Mouse (Mus musculus) left cerebral cortex, postnatal 4 days (tissue): ENCODE data around the gene Lag3. TPM values are rescaled to one million over a fixed set of nuclear protein-coding genes. Genes with fewer than 3 reads are reported as not detected.

ENCODE experiments used
- DNase-seq: peaks from one replicate; pipeline ENCODE4 v3.0.0-alpha.2; 2022
- intact Hi-C: fragments of 180-260 bp; cut with DNase I; formaldehyde crosslinking; loops from one replicate; pipeline ENCODE4 v1.15.1; 2025
- total RNA-seq, 2 experiments: library from RNA; stranded (reverse); gene quantifications; 2 replicates each; pipeline ENCODE4 v1.2.3; 2021

Gene Lag3
- total RNA-seq, 2 experiments from 2014 or later = 1.7 to 2.3 TPM

DNA sequence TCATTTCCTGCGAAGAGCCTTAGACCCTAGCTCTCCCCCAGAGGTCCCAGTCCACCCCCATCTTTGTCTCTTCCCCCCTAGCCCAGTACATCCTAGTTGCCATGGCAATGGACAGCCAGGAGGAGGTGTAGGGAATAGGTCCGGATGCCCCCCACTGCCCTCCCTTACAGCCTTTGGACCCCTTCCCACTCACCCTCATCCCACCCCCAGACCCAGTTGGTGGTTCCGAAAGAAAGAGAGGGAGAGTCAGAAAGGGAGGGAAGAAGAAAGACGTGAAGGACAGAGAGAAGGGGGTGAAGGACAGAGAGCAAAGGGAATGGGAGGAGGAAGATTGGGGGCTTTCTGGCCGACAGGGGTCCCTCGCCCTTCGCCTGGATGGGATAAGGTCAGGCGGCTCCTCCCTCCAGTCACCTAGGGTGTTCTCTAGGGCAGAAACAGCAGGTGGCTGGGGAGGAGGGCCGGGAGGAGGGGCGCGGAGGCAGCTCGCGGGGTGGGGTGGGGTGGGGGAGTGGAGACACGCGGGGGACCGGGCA, 48.3 kb downstream of the Lag3 start:
- DNase-seq = peak; percentile 36
- intact Hi-C loops = loop anchor here (5.0 kb wide), 2 partner anchors 39 to 69 kb away; partner anchors contain the start of gene Mlf2

DNA sequence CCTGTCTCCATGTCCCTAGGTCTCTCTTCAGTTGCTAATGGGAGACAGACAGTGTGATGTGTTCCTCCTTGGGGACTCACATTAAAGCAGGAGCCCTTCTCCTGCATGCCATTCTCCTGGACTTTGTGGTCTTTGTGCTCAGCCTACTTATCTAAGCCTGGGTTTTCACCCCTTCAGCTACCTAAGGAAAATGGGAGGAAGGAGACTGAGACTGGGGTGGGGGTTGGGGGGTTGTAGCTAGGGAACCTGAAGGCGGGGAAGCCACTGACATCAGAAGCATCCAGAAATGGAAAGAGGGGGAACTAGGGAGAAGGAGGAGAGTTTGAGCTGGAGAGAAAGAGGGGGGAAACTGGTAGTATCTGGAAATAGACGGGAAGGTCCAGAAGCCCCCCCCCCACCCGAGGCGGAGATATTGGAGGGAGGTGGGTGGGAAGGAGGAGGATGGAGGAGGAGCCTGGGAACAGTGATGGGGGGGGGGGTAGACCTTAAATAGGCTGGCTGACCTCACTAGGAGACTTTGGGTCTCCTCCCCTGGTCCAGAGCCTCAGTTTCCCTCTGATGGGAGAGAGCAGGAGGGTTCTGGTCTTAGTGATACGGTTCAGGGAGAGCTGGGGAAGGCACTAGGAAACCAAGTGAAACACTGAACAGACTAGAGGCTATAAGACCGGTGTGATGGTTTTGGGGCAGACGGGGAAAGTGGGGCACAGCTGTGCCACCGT, 48.9 kb downstream of the Lag3 start:
- intact Hi-C loops = loop anchor here (5.0 kb wide), 2 partner anchors 40 to 70 kb away; partner anchors contain the start of gene Mlf2
- DNase-seq = no peak

DNA sequence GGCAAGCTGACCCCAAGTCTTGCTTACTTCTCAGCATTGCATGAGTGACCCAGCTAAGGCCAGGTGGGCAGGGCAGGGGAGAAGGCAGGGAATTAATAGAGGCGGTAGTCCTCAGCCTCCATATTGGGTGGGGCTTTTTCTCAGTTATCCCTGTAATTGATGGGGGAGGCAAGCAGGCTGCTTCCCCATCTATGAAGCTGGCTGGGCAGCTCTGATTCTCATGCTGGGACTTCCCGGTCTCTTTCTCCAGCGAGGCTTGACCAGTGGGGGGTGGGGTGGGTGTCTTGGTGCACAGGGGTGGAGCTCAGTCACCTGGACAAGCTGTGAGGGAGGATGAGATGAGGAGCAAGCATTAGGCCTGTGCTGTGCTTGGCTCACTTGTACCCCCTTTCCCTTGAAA, 49.7 kb downstream of the Lag3 start:
- intact Hi-C loops = loop anchor here (5.0 kb wide), 2 partner anchors 40 to 70 kb away; partner anchors contain the start of gene Mlf2
- DNase-seq = no peak

DNA sequence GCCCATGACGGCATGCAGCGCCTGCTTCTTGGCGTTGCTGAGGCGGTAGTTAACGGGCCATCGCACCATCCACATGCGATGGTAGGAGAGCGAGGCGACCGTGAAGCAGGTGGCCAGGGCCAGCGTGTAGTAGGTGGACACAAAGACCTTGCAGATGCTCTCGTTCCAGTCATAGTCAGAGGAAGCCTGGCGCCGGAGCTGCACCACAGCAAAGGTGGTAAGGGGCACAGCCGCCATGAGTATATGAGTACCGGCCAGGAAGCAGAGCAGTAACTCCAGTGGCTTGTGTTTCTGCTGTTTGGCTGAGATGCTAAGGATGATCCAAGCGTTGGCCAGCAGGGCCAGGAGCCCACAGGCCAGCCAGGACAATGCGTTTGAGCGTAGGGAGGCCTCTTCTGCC, 50.2 kb downstream of the Lag3 start:
- no peak for DNase-seq
- intact Hi-C loops = loop anchor here (5.0 kb wide), 2 partner anchors 41 to 71 kb away; partner anchors contain the start of gene Mlf2

DNA sequence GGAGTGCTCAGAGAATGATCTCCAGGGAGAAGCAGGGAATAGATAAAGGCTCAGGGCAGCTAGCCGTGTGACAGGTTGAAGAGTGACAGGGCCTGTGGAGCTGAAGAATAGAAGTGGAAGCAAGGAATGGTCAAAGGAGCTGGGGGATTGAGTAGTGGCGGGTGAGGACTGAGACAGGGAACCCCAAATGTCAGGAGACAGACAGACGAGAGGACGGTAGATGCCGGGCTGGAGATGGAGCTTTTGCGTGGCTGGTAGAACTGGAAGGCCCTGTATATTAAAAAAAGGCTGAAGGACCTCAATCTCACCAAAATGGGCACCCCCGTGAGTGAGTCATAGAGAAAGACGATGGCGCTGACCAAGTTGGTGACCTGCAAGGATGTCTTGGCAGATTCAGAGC, 51.0 kb downstream of the Lag3 start:
- intact Hi-C loops = loop anchor here (5.0 kb wide), 2 partner anchors 42 to 72 kb away; partner anchors contain the start of gene Mlf2
- no peak for DNase-seq

DNA sequence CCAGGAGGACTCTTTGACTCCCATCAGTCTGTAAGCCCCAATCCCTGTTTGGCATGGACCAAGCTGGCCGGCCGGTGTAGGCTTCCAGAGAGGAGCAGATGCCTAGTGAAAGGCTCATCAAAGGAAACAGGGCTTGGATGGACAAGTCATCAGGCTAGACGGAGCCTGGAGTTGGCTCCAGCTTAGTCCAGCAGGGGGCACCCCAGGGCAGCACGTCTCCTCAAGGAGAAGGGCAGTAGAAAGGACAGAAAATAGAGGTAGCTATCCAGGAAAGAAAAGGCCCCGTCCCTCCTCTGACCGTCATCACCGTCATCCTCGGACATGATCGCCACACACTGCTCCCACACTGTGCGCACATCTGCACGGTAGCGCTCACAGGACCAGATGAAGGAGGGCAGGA, 51.8 kb downstream of the Lag3 start:
- intact Hi-C loops = loop anchor here (5.0 to 10.0 kb wide), 3 partner anchors 43 to 225 kb away; partner anchors contain the start of gene Mlf2
- peak; percentile 93 for DNase-seq

DNA sequence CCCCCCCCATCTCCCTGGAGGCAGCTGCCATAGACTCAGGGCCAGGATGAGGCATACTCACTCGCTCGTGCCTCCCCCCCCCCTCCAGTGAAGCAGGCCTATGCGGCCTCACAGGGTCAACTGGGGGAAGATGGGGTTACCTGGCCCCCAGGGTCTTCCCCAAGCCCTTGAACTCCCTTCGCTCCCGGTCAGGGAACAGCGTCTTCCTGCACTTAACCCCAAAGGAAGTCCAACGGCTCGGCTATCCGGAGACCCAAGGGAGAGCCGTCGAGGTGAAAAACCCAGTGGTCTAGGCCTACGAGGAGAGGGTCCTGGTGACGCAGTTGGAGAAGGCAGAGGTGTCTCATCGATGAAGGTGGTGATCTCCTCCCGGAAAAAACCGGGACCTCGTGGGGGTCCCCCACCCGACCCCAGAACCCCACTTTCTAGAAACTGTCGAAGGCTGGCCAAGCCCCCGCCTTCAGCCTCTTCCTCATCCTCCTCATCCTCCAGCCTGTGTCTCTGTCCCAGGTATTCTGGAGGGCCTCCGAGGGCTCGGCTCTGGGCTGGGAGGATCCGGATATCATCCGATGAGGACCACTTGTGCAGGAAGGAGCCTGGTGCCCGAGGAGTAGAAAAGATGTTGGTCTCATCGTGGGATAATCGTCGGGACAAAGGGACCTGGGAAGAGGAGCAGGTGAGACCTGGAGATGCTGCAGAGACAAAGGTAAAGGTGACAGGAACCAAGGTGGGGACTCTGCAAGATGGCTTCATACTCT, 52.8 kb downstream of the Lag3 start:
- no peak for DNase-seq
- intact Hi-C loops = loop anchor here (10.0 kb wide), 1 partner anchor 226 kb away; no protein-coding TSS in a partner anchor

DNA sequence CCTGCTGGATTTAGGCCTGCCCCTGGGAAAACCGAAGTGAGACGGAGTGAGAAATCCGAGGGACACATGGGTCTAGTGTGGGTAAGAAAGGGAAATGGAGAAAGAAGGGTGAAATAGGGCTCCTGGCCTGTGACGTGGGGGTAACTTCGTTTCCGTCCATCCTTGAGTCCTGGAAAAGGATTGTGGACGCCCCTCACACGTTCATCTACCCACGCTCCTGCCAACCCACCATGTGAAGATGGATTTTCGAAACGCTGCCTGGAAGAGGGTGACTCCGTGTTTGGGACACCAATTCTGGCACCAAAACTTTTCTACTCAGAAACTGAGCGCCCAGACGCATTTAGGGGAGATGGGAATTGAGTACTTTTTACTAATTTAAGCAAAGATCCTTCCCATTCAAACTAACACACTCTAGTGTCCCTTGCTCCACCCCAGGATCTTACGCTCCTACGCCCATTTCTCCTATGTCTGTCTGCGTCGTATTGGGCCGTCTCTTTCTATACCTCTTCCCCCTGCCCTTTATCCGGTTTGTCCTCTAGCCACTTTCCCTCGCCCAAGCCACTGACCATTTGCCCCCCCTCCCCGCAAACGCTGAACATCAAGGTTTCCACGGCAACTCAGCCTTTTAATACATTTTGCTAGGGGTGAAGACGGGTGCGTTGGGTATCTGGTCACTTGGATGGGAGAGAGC, 53.5 kb downstream of the Lag3 start:
- DNase-seq = no peak
- intact Hi-C loops = loop anchor here (2.0 to 10.0 kb wide), 2 partner anchors 59 to 227 kb away; no protein-coding TSS in a partner anchor

DNA sequence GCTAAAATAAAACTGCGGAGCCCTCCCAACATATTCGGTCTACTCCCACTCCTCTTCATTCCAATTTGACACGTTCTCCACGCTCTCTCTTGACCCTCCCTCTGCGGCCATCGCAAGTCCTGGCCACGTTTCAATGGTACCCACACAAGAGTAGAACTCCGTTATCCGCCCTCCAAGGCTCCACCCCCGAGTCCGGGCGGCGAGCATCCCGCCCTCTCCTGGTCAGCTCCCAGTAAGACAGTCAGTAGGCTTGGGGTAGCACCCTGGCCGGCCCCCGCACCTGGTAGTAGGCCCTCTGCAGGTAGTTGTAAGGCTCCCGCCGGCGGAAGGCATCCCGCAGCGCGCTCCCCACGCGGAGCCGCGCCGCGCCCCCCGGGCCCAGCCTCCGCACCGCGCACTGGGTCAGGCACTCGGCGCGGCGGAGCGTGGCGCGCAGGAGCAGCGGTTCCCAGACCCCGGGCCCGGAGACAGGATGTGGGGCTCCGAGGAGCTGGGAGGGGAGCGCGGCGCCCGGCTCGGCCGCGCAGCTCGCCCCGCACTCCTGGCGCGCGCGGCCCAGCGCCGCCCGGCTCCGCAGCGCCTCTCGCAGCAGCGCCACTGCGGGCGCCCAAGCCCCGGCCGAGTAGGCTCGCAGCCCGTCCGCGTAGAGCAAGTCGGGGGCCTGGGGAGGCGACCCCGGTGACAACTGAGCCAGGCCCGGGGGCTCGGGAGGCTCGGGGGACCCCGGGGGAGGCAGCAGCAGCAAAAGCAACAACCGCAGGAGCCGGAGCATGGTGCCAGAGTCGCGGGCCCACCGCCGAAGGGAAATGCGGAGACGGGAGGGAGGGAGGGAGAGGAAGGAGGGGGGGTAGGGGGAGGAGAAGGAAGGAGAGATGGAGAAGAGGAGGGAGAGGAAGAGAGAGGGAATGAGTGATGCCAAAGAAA, 54.3 kb downstream of the Lag3 start, which contains the start of gene P3h3:
TSS of gene P3h3 (minus strand) at position 837 of the 924 bp plus-strand sequence.
- intact Hi-C loops = loop anchor here (2.0 to 10.0 kb wide), 2 partner anchors 60 to 228 kb away; no protein-coding TSS in a partner anchor
- peak; percentile 90 for DNase-seq

DNA sequence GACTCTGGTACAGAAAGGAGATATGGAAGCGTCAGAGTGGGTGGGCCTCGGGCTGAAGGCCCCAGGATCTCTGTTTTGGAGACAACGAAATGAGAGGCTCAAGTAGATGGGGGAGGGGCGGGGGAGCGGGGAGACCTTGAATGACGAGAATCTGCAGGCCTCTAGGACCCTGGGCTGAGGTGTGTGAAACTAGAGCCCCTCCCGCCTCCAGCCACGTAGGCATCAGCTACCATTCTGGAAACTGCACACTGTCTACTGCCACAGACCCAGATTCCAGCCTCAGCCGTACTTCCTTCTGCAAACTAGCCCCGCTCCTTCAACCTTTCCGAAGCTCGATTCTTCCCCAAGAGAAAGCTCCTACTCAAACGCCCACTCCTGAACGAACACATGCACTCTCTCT, 55.2 kb downstream of the Lag3 start:
- intact Hi-C loops = loop anchor here (2.0 to 10.0 kb wide), 2 partner anchors 60 to 228 kb away; no protein-coding TSS in a partner anchor
- DNase-seq = peak; percentile 70

DNA sequence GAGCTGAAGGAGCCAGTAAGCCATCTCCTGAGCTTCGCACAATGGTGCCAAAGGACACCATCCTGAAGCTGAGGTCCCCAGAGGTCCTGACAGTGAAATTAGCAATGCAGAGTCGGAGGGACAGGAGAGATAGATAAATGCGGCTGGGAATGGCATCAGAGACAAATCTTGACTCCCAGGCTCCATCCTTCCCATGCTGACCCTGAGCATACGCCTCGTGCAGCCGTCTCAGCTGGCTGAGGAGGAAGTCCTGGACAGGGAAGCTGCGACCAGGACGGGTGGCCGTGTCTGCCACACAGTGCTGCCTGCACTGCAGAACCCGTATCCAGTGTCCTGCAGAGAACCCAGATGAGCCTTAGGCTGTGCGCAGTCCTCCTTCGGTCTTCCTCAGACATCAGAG, 56.9 kb downstream of the Lag3 start:
- DNase-seq = no peak
- intact Hi-C loops = loop anchor here (10.0 kb wide), 1 partner anchor 230 kb away; no protein-coding TSS in a partner anchor

Other genes starting within 250 kb of the Lag3 start
- gene Lpcat3, start 248.7 kb downstream of the Lag3 start, total RNA-seq = 10 to 100 TPM; 36.9 to 39.8 TPM
- 10 to 100 TPM; 56.7 to 56.9 TPM for gene Emg1, start 199.5 kb downstream of the Lag3 start, total RNA-seq
- 100 to 1,000 TPM; 169 to 170 TPM for gene Phb2, start 199.4 kb downstream of the Lag3 start, total RNA-seq
- gene Ptpn6, start 173.0 kb downstream of the Lag3 start, total RNA-seq = 1 to 10 TPM; 3.3 to 9.2 TPM
- gene Grcc10, start 170.3 kb downstream of the Lag3 start, total RNA-seq = 100 to 1,000 TPM; 334 to 350 TPM
- not detected for gene Gm45234, start 155.7 kb downstream of the Lag3 start, total RNA-seq
- 100 to 1,000 TPM; 174 to 180 TPM for gene Atn1, start 155.2 kb downstream of the Lag3 start, total RNA-seq
- gene Eno2, start 142.0 kb downstream of the Lag3 start, total RNA-seq = 100 to 1,000 TPM; 190 to 217 TPM
- 1 to 10 TPM; 2.1 to 4.3 TPM for gene Lrrc23, start 132.0 kb downstream of the Lag3 start, total RNA-seq
- gene Spsb2, start 103.0 kb downstream of the Lag3 start, total RNA-seq = 1 to 10 TPM; 4.1 TPM
- gene Tpi1, start 97.4 kb downstream of the Lag3 start, total RNA-seq = 100 to 1,000 TPM; 275 to 296 TPM
- gene Usp5, start 82.2 kb downstream of the Lag3 start, total RNA-seq = 100 to 1,000 TPM; 192 to 202 TPM
- 10 to 100 TPM in 1 of 2 experiments, 1 to 10 TPM in 1; 6.9 to 10.8 TPM for gene Cdca3, start 82.2 kb downstream of the Lag3 start, total RNA-seq
- under 1 TPM; 0.32 to 0.46 TPM for gene Gnb3, start 71.4 kb downstream of the Lag3 start, total RNA-seq
- gene P3h3, start 54.0 kb downstream of the Lag3 start, total RNA-seq = 10 to 100 TPM; 55.9 to 56.1 TPM
- gene Gpr162, start 47.7 kb downstream of the Lag3 start, total RNA-seq = 100 to 1,000 TPM; 145 to 164 TPM
- gene Cd4, start 23.5 kb downstream of the Lag3 start, total RNA-seq = 1 to 10 TPM in 1 of 2 experiments, under 1 TPM in 1; 0.52 to 1.2 TPM
- 1,000 to 10,000 TPM; 1,603 to 1,633 TPM for gene Ptms, start 8.4 kb upstream of the Lag3 start, total RNA-seq
- 100 to 1,000 TPM; 467 to 469 TPM for gene Mlf2, start 19.7 kb upstream of the Lag3 start, total RNA-seq
- 10 to 100 TPM; 67.8 to 72.6 TPM for gene Cops7a, start 53.8 kb upstream of the Lag3 start, total RNA-seq
- 10 to 100 TPM; 89.1 to 97.3 TPM for gene Pianp, start 85.0 kb upstream of the Lag3 start, total RNA-seq
- 10 to 100 TPM; 51.8 to 56.1 TPM for gene Zfp384, start 97.4 kb upstream of the Lag3 start, total RNA-seq
- 10 to 100 TPM; 67.4 to 72.0 TPM for gene Ing4, start 128.1 kb upstream of the Lag3 start, total RNA-seq
- 10 to 100 TPM; 11.7 to 13.0 TPM for gene Acrbp, start 138.0 kb upstream of the Lag3 start, total RNA-seq
- gene Lpar5, start 156.2 kb upstream of the Lag3 start, total RNA-seq = 1 to 10 TPM; 1.3 TPM
- 100 to 1,000 TPM; 173 to 175 TPM for gene Chd4, start 184.3 kb upstream of the Lag3 start, total RNA-seq
- gene Nop2, start 220.2 kb upstream of the Lag3 start, total RNA-seq = 10 to 100 TPM; 43.0 to 44.5 TPM
- 10 to 100 TPM; 27.0 to 28.3 TPM for gene Iffo1, start 233.5 kb upstream of the Lag3 start, total RNA-seq